Mouse (Mus musculus): ENCODE results near the gene Abcb8. TPM values are rescaled to one million over a fixed set of nuclear protein-coding genes. Genes with fewer than 3 reads are reported as not detected.

Gene Abcb8
- polyA plus RNA-seq, 2 experiments: 16.9 to 18.0 TPM

GRCm38 (mm10) chr5:24452030-24452690 lies 58.7 kb downstream of the Abcb8 start, which contains the start of gene Agap3:
TSS of gene Agap3 (plus strand) at chr5:24452177.
- Histone ChIP-seq H3K4me3 (ENCODE audit: insufficient read depth in 1 of 2, low read depth in 2 of 2, low read length in 2 of 2) (peak within 1 kb of the TSS; percentile 90 to 94), H3K4me1 (replicated peaks; ENCODE audit: control insufficient read depth in 2 of 2, insufficient read depth in 2 of 2, low read length in 1 of 2) (peaks cover 24 to 27% of the 10 kb centered on the region in 2 experiments), H3K4me2 (ENCODE audit: low read depth) (peak within 1 kb of the TSS; percentile 100), H3K9me3 (ENCODE audit: control insufficient read depth, low read length) (no peaks in the 10 kb centered on the region), H3K27ac (peak within 1 kb of the TSS; percentile 81), H3K9ac (replicated peaks) (peak within 1 kb of the TSS; percentile 89), H3K36me3 (replicated peaks; ENCODE audit: control insufficient read depth, insufficient read depth, low read depth) (no peaks in the 10 kb centered on the region), H3K27me3 (ENCODE audit: control insufficient read depth, insufficient read depth, low read length) (no peaks in the 10 kb centered on the region)
- WGBS (ENCODE audit: insufficient replicate concordance): under 1% methylated on average over 71 of the region's 85 CpGs
- no peak for TF ChIP-seq CTCF (IDR thresholded peaks at IDR 0.05; ENCODE audit: low read depth)
- TF ChIP-seq EP300 (IDR thresholded peaks at IDR 0.05; ENCODE audit: low read depth): no peak
- ATAC-seq (ENCODE audit: insufficient read depth) (peak; percentile 4), DNase-seq (ENCODE audit: low read depth in 3 of 3, low spot score in 3 of 3) (no peak)

GRCm38 (mm10) chr5:24452691-24453233 lies 59.3 kb downstream of the Abcb8 start:
- peak overlapping the region; percentile 89 for H3K9ac ChIP-seq (replicated peaks)

GRCm38 (mm10) chr5:24453283-24453984 lies 60.0 kb downstream of the Abcb8 start:
- Histone ChIP-seq H3K4me3 (ENCODE audit: insufficient read depth in 1 of 2, low read depth in 2 of 2, low read length in 2 of 2) (peak overlapping the region; percentile 90 to 94), H3K4me2 (ENCODE audit: low read depth) (peak overlapping the region; percentile 100), H3K36me3 (replicated peaks; ENCODE audit: control insufficient read depth, insufficient read depth, low read depth) (no peaks in the 10 kb centered on the region; the same call in 1 of the 2 replicates), H3K27me3 (ENCODE audit: control insufficient read depth, insufficient read depth, low read length) (no peaks in the 10 kb centered on the region), H3K27ac (no peak overlapping the region), H3K9me3 (ENCODE audit: control insufficient read depth, low read length) (no peaks in the 10 kb centered on the region), H3K9ac (replicated peaks) (peak overlapping the region; percentile 89), H3K4me1 (replicated peaks; ENCODE audit: control insufficient read depth in 2 of 2, insufficient read depth in 2 of 2, low read length in 1 of 2) (peaks cover 19 to 22% of the 10 kb centered on the region in 2 experiments)
- ATAC-seq (ENCODE audit: insufficient read depth) (no peak), DNase-seq (ENCODE audit: low read depth in 3 of 3, low spot score in 3 of 3) (no peak)
- WGBS (ENCODE audit: insufficient replicate concordance): 33% methylated on average over 5 of the region's 5 CpGs
- TF ChIP-seq CTCF (IDR thresholded peaks at IDR 0.05; ENCODE audit: low read depth) (peak; percentile 22; the same call in 1 of the 2 replicates), EP300 (IDR thresholded peaks at IDR 0.05; ENCODE audit: low read depth) (no peak)

More at GRCm38 (mm10) chr5:24452691-24453233, 59.3 kb downstream of the Abcb8 start:
- H3K27ac ChIP-seq: peak overlapping the region; percentile 81
- DNase-seq (ENCODE audit: low read depth in 3 of 3, low spot score in 3 of 3) (no peak), ATAC-seq (ENCODE audit: insufficient read depth) (peak; percentile 1; the same call in 1 of the 2 replicates)
- TF ChIP-seq CTCF (IDR thresholded peaks at IDR 0.05; ENCODE audit: low read depth) (peak; percentile 3; the same call in 1 of the 2 replicates), EP300 (IDR thresholded peaks at IDR 0.05; ENCODE audit: low read depth) (no peak)
- H3K36me3 ChIP-seq (replicated peaks; ENCODE audit: control insufficient read depth, insufficient read depth, low read depth): no peaks in the 10 kb centered on the region; the same call in 1 of the 2 replicates
- H3K9me3 ChIP-seq (ENCODE audit: control insufficient read depth, low read length): no peaks in the 10 kb centered on the region
- no peaks in the 10 kb centered on the region for H3K27me3 ChIP-seq (ENCODE audit: control insufficient read depth, insufficient read depth, low read length)
- H3K4me1 ChIP-seq (replicated peaks; ENCODE audit: control insufficient read depth in 2 of 2, insufficient read depth in 2 of 2, low read length in 1 of 2): peaks cover 23 to 24% of the 10 kb centered on the region in 2 experiments
- WGBS (ENCODE audit: insufficient replicate concordance): 1% methylated on average over 29 of the region's 29 CpGs
- peak overlapping the region; percentile 90 to 94 for H3K4me3 ChIP-seq (ENCODE audit: insufficient read depth in 1 of 2, low read depth in 2 of 2, low read length in 2 of 2)
- peak overlapping the region; percentile 100 for H3K4me2 ChIP-seq (ENCODE audit: low read depth)

GRCm38 (mm10) chr5:24453985-24454303 lies 60.5 kb downstream of the Abcb8 start:
- TF ChIP-seq CTCF (IDR thresholded peaks at IDR 0.05; ENCODE audit: low read depth) (no peak), EP300 (IDR thresholded peaks at IDR 0.05; ENCODE audit: low read depth) (no peak)
- WGBS (ENCODE audit: insufficient replicate concordance): 51% methylated on average over 2 of the region's 2 CpGs
- Histone ChIP-seq H3K36me3 (replicated peaks; ENCODE audit: control insufficient read depth, insufficient read depth, low read depth) (no peaks in the 10 kb centered on the region; the same call in 1 of the 2 replicates), H3K4me2 (ENCODE audit: low read depth) (peak overlapping the region; percentile 100), H3K27ac (no peak overlapping the region), H3K9me3 (ENCODE audit: control insufficient read depth, low read length) (no peaks in the 10 kb centered on the region), H3K4me3 (ENCODE audit: insufficient read depth in 1 of 2, low read depth in 2 of 2, low read length in 2 of 2) (peak overlapping the region in 1 of 2 experiments; percentile 90; a peak in 2 of 4 replicates), H3K27me3 (ENCODE audit: control insufficient read depth, insufficient read depth, low read length) (no peaks in the 10 kb centered on the region), H3K9ac (replicated peaks) (peak overlapping the region; percentile 89; the same call in 1 of the 2 replicates), H3K4me1 (replicated peaks; ENCODE audit: control insufficient read depth in 2 of 2, insufficient read depth in 2 of 2, low read length in 1 of 2) (peaks cover 19 to 22% of the 10 kb centered on the region in 2 experiments)
- DNase-seq (ENCODE audit: low read depth in 3 of 3, low spot score in 3 of 3) (no peak), ATAC-seq (ENCODE audit: insufficient read depth) (no peak)

GRCm38 (mm10) chr5:24455076-24455475 lies 61.6 kb downstream of the Abcb8 start:
- H3K4me1 ChIP-seq (replicated peaks; ENCODE audit: control insufficient read depth in 2 of 2, insufficient read depth in 2 of 2, low read length in 1 of 2): peaks cover 19 to 22% of the 10 kb centered on the region in 2 experiments
- WGBS (ENCODE audit: insufficient replicate concordance): 86% methylated on average over 3 of the region's 3 CpGs

More at GRCm38 (mm10) chr5:24455076-24455475, 61.6 kb downstream of the Abcb8 start:
- H3K4me2 ChIP-seq (ENCODE audit: low read depth): no peak overlapping the region
- no peak overlapping the region for H3K4me3 ChIP-seq (ENCODE audit: insufficient read depth in 1 of 2, low read depth in 2 of 2, low read length in 2 of 2)
- H3K27ac ChIP-seq: no peak overlapping the region
- no peaks in the 10 kb centered on the region for H3K9me3 ChIP-seq (ENCODE audit: control insufficient read depth, low read length)
- H3K9ac ChIP-seq (replicated peaks): no peak overlapping the region
- H3K27me3 ChIP-seq (ENCODE audit: control insufficient read depth, insufficient read depth, low read length): no peaks in the 10 kb centered on the region
- DNase-seq (ENCODE audit: low read depth in 3 of 3, low spot score in 3 of 3) (no peak), ATAC-seq (ENCODE audit: insufficient read depth) (no peak)
- no peaks in the 10 kb centered on the region; the same call in 1 of the 2 replicates for H3K36me3 ChIP-seq (replicated peaks; ENCODE audit: control insufficient read depth, insufficient read depth, low read depth)
- no peak for TF ChIP-seq EP300 (IDR thresholded peaks at IDR 0.05; ENCODE audit: low read depth)

All from liver, embryonic 14.5 days (tissue).